Mouse (Mus musculus) bone marrow macrophage, adult 2 months (primary cell): Measurements from ENCODE around the gene Nckap1l.

Source experiments
- CTCF ChIP-seq: IDR thresholded peaks from 2 replicates; pipeline ENCODE4 v1.5.1; 2012; ENCODE audit warnings: low read depth, mild to moderate bottlenecking, low read length, moderate library complexity
- POLR2A ChIP-seq: IDR thresholded peaks from 2 replicates; pipeline ENCODE4 v1.6.1; 2012; ENCODE audit warnings: mild to moderate bottlenecking, low read depth, low read length, borderline replicate concordance

GRCm38 (mm10) chr15:103482488-103482887, 28.9 kb downstream of the Nckap1l start:
- TF ChIP-seq POLR2A (no peak), CTCF (no peak)
